Mouse (Mus musculus) hindbrain, embryonic 12.5 days (tissue): ENCODE data around the gene Syne3. TPM values are rescaled to one million over a fixed set of nuclear protein-coding genes. Genes with fewer than 3 reads are reported as not detected.

Experiments
- ATAC-seq: fragments of 200-750 bp; cut with Nextera tagmentation; 2 replicates; pipeline ENCODE4 v1.8.0; 2017; ENCODE audit warnings: moderate TSS enrichment; ENCODE audit not compliant: low FRiP score
- H3K27ac ChIP-seq: fragments of 300-500 bp; sonication (generic); 2 replicates; pipeline ENCODE4 v1.5.1; 2016; ENCODE audit warnings: mild to moderate bottlenecking
- H3K27me3 ChIP-seq: fragments of 300-500 bp; sonication (generic); 2 replicates; pipeline ENCODE4 v1.6.1; 2016; ENCODE audit warnings: mild to moderate bottlenecking
- H3K36me3 ChIP-seq: fragments of 300-500 bp; sonication (generic); 2 replicates; pipeline ENCODE4 v1.6.1; 2016; ENCODE audit warnings: mild to moderate bottlenecking
- H3K4me1 ChIP-seq: fragments of 300-500 bp; sonication (generic); 2 replicates; pipeline ENCODE4 v1.6.1; 2016
- H3K4me2 ChIP-seq: fragments of 300-500 bp; sonication (generic); replicated peaks from 2 replicates; pipeline ENCODE4 v1.6.1; 2016; ENCODE audit warnings: mild to moderate bottlenecking
- H3K4me3 ChIP-seq: fragments of 300-500 bp; sonication (generic); 2 replicates; pipeline ENCODE4 v1.5.1; 2016; ENCODE audit warnings: mild to moderate bottlenecking
- H3K9ac ChIP-seq: fragments of 300-500 bp; sonication (generic); 2 replicates; pipeline ENCODE4 v1.6.1; 2016; ENCODE audit warnings: mild to moderate bottlenecking, moderate library complexity
- H3K9me3 ChIP-seq: fragments of 300-500 bp; sonication (generic); replicated peaks from 2 replicates; pipeline ENCODE4 v1.6.1; 2016; ENCODE audit warnings: mild to moderate bottlenecking
- WGBS: fragments of 180-500 bp; shearing (Covaris S2); methylation state at CpG from one replicate; pipeline ENCODE4 v1.1.7; 2016; 5-methylcytosine and 5-hydroxymethylcytosine counted together
- polyA plus RNA-seq: library from polyadenylated mRNA; unstranded; fragments of >200 nt; fragmentation: Nextera tagmentation; extraction: Ambion mirVana; gene quantifications from 2 replicates; pipeline ENCODE4 v1.2.1, GENCODE M21; 2016

The Syne3 gene
- polyA plus RNA-seq, 1 experiment from 2014 or later, result 0.21 TPM

DNA sequence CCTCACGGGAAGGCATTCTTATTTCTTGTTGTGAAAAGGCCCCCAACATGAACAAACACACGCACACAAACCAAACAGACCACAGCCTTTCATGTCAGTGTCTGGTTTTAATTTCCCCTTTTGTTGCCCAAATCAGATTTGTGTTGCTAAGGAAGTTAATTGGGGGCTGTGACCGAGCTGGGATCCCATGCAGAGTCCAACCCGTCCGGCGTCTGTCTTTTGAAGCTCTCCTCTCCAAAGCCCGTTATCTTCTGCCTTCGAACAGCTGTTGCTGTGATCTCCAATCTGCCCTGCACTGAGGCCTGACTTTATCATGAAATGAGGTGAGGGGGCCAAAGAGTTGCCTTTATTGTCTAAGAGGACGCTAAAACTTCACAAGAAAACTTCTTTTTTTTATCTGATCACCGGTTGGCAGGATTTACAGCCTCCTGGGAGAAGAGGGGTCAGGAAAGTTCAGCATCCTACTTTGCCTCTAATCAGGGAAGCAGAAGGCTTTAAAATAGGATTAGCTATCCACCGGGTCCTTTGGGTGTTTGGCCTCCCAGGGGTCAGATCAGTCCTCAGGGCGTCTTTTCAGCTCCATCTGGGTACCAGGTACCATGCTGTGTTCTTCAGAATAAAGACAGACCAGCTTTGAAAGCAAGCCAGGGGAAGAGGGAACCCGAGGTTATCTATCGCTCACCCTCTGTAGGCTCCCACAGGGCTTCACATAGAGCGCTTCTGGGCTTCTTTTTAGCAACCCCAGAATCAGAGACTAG is 101.4 kb downstream of the Syne3 start:
- Histone ChIP-seq H3K4me1 (peaks cover 28% of the 10 kb centered on the region), H3K4me2 (no peak overlapping the region), H3K27me3 (peaks cover 31% of the 10 kb centered on the region), H3K27ac (no peak overlapping the region), H3K36me3 (no peaks in the 10 kb centered on the region), H3K4me3 (no peak overlapping the region), H3K9me3 (peaks cover 3% of the 10 kb centered on the region; the same call in 1 of the 2 replicates), H3K9ac (no peak overlapping the region)
- no peak for ATAC-seq
- WGBS, result 5% methylated on average over 15 of the region's 15 CpGs

DNA sequence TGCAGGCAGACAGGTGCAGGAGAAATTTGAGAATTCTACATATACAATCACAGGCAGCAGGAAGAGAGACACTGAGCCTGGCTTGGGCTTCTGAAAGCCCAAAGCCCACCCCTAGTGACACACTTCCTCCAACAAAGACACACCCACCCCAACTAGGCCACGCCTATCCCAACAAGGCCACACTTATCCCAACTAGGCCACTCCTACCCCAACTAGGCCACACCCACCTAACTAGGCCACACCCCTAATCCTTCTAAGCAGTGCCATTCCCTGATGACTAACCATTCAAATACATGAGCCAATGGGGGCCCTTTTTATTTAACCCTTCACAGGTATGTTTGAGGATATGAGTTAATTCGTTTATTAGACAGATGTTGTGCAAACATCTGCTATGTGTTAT is 102.5 kb downstream of the Syne3 start:
- no peak for ATAC-seq
- no peak overlapping the region for H3K9ac ChIP-seq
- peaks cover 19% of the 10 kb centered on the region for H3K4me1 ChIP-seq
- H3K27ac ChIP-seq, result no peak overlapping the region
- no peak overlapping the region for H3K4me2 ChIP-seq
- 95% methylated on average over 2 of the region's 2 CpGs for WGBS
- no peak overlapping the region for H3K4me3 ChIP-seq
- H3K27me3 ChIP-seq, result peaks cover 33% of the 10 kb centered on the region
- no peaks in the 10 kb centered on the region for H3K36me3 ChIP-seq
- H3K9me3 ChIP-seq, result peaks cover 3% of the 10 kb centered on the region; the same call in 1 of the 2 replicates

DNA sequence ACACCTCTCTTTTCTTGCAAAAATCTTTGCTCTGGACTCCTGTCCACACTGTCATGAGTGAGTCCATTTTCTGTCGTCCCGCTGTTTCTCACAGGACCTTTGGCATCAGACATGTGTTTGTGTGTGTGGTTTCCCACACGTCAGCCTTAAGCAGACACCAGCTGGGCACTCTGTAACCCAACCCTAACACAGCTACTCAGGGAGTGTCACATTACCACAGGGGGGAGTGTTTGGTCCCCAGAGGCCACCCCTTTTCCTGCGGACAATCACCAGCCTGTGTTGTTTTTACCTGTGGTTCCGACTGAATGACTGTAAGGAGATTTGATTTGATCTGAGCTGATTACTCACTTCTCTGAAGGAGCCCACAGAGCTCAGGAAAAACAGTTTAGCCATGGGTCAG is 105.5 kb downstream of the Syne3 start:
- Histone ChIP-seq H3K9me3 (peaks cover 3% of the 10 kb centered on the region; the same call in 1 of the 2 replicates), H3K4me1 (peaks cover 29% of the 10 kb centered on the region), H3K9ac (no peak overlapping the region), H3K27me3 (0 out of 2 replicates have a peak, but pooled peaks cover 10% of the 10 kb centered on the region), H3K4me2 (no peak overlapping the region), H3K27ac (peak overlapping the region; percentile 32; the same call in 1 of the 2 replicates), H3K4me3 (no peak overlapping the region), H3K36me3 (no peaks in the 10 kb centered on the region)
- 25% methylated on average over 5 of the region's 5 CpGs for WGBS
- ATAC-seq, result no peak

DNA sequence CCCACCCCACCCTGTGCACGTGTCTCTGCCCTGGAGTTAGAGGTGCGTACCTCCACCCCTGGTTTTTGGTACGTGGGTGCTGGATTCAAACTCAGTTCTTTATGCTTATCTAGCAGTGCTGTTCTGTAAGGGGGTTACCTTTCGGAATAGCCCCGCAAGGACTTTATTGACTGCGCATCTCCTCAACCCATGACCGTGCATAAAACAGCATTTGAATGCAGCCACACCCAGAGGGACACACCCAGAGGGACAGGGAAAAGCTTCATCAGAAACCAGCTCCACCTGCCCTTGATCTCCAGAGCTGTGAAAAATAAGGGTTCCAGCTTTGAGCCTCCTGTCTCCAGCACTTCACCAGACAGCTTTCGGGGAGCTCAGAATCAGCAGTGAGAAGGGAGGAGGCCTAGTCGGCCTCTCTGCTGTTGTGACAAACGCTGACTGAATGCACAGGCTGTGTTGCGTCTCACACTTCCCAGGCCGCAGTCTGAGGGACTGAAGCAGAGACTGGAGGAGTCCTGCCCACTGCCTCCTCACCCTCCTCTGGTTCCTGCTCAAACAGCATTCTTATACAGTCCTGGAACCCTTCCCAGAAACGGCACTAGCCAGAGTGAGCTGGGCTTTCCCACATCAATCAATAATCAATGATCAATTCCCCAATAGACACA is 107.1 kb downstream of the Syne3 start:
- Histone ChIP-seq H3K9me3 (peaks cover 3% of the 10 kb centered on the region; the same call in 1 of the 2 replicates), H3K36me3 (no peaks in the 10 kb centered on the region), H3K4me3 (no peak overlapping the region), H3K27me3 (0 out of 2 replicates have a peak, but pooled peaks cover 7% of the 10 kb centered on the region), H3K4me2 (no peak overlapping the region), H3K9ac (no peak overlapping the region), H3K4me1 (peaks cover 19% of the 10 kb centered on the region), H3K27ac (0 out of 2 replicates have a peak overlapping the region, but pooled peaks have one; percentile 1)
- ATAC-seq, result no peak
- WGBS, result 85% methylated on average over 13 of the region's 13 CpGs

DNA sequence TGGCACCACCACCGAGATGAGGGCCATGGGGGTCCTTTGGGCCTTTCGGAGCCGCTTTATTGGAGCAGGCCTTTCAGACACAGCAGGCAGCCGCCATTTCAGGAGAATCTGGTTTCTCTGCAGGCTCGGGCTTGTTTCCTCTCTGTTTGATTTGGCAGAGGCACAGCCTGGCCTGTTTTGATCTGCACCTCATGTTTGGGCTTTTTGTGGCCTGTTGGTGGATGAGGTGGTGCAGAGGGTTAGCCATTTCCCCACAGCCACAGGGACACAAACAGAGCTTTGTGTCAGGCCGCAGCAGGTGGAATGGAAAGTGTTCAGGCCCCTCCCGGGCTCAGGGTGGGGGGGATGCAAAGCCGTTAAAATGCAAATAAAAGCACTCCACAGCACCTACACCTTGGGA is 108.3 kb downstream of the Syne3 start:
- no peak for ATAC-seq
- no peaks in the 10 kb centered on the region for H3K36me3 ChIP-seq
- H3K27me3 ChIP-seq, result 0 out of 2 replicates have a peak, but pooled peaks cover 7% of the 10 kb centered on the region
- peak overlapping the region; percentile 52; the same call in 1 of the 2 replicates for H3K27ac ChIP-seq
- H3K9ac ChIP-seq, result no peak overlapping the region
- no peak overlapping the region for H3K4me3 ChIP-seq
- WGBS, result 27% methylated on average over 8 of the region's 8 CpGs
- H3K4me1 ChIP-seq, result peaks cover 28% of the 10 kb centered on the region
- no peaks in the 10 kb centered on the region for H3K9me3 ChIP-seq
- H3K4me2 ChIP-seq, result no peak overlapping the region

DNA sequence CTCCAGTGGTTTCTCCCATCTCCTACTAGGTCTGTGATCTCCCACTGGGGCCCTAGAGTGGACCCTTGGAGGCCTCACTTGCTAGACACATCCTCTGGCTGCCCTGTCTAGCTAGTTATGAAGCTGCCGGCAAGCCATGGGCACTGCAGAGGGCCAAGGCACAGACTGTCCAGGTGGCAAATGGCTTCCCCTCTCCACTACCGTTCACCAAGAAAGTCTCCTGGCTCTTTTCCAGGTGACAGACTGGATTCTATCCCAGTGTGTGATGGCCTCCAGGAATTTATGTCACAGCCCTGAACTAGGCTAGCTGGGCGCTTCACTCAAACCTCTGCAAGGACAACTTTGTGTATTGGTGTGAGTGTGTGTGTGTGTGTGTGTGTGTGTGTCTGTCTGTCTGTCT is 109.8 kb downstream of the Syne3 start:
- peaks cover 3% of the 10 kb centered on the region; the same call in 1 of the 2 replicates for H3K9me3 ChIP-seq
- 72% methylated on average over 3 of the region's 3 CpGs for WGBS
- no peak overlapping the region for H3K9ac ChIP-seq
- H3K4me1 ChIP-seq, result peaks cover 28% of the 10 kb centered on the region
- no peaks in the 10 kb centered on the region for H3K36me3 ChIP-seq
- no peak overlapping the region for H3K4me3 ChIP-seq
- H3K27me3 ChIP-seq, result 0 out of 2 replicates have a peak, but pooled peaks cover 3% of the 10 kb centered on the region
- no peak overlapping the region for H3K27ac ChIP-seq
- no peak overlapping the region for H3K4me2 ChIP-seq
- ATAC-seq, result no peak

DNA sequence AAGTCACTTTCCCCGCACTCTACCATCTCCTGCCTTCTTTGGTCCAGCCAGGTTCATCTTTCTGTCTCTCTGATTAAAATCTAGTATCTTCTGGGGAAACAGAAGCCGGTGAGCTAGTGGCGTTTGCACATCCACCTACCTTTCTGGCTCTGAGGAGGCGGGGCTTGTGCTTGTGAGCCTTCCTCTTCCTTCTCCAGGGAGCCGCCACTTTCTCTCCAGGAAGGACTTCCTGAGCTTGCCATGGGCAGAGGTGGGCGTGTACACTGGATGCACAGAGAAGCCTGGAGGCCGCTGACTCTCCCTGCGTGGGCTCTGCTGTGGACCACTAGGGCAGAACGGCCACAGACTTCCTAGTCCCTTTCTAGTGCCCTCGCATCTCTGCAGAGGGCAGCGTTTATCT is 110.4 kb downstream of the Syne3 start:
- WGBS, result 66% methylated on average over 11 of the region's 11 CpGs
- Histone ChIP-seq H3K9ac (no peak overlapping the region), H3K9me3 (peaks cover 3% of the 10 kb centered on the region; the same call in 1 of the 2 replicates), H3K4me3 (no peak overlapping the region), H3K36me3 (no peaks in the 10 kb centered on the region), H3K27me3 (0 out of 2 replicates have a peak, but pooled peaks cover 3% of the 10 kb centered on the region), H3K4me2 (no peak overlapping the region), H3K4me1 (peaks cover 26% of the 10 kb centered on the region), H3K27ac (0 out of 2 replicates have a peak overlapping the region, but pooled peaks have one; percentile 23)
- ATAC-seq, result no peak

DNA sequence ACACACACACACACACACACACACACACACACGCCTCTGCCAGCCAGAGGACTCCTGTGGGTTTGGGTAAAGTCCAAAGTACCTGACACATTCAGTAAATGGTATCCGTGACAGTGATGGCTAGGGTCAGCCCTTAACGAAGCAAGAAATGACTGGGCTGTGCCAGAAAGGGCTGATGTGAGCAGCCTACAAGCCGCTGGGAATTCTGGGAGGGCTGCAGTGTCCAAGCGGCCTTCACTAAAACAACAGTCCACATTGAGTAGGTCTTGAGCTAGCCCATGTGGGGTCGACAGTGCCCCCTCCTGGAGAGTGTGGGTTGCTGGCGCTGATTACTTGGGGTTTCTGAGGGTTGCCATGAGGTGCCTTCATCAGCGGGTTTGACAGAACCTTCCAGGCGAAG is 110.9 kb downstream of the Syne3 start:
- peaks cover 3% of the 10 kb centered on the region; the same call in 1 of the 2 replicates for H3K9me3 ChIP-seq
- 67% methylated on average over 9 of the region's 9 CpGs for WGBS
- no peak overlapping the region for H3K27ac ChIP-seq
- H3K27me3 ChIP-seq, result 0 out of 2 replicates have a peak, but pooled peaks cover 3% of the 10 kb centered on the region
- H3K4me2 ChIP-seq, result no peak overlapping the region
- ATAC-seq, result no peak
- H3K4me1 ChIP-seq, result peaks cover 22% of the 10 kb centered on the region
- H3K36me3 ChIP-seq, result no peaks in the 10 kb centered on the region
- H3K9ac ChIP-seq, result no peak overlapping the region
- H3K4me3 ChIP-seq, result no peak overlapping the region

DNA sequence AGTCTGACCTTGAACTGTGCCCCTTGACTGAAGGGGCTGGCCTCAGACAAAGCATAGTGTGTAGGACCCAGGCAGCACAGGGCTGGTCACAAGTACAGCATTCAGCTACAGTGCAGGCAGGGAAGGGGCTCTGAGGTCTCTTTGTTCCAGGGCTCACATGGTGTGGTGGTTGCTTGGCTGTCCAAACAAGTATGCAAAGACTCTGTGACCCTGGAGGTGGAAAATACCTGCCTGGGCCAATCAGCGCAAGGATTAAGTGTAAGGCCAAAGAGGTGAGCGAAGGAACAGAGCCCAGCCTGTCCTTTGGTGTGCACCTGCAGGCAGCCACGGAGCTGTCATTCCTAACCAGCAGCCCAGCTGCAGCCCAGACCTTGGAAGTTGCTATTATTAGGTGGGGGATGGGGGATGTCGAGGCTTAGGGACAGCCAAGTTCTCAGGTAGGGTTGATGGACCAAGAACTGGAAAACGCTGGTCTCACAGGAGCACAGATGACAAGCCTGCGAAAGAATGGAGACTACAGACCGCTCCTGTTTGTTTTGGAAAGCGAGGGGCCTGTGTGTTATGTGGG is 112.5 kb downstream of the Syne3 start:
- Histone ChIP-seq H3K9me3 (peaks cover 3% of the 10 kb centered on the region; the same call in 1 of the 2 replicates), H3K9ac (no peak overlapping the region), H3K27me3 (no peaks in the 10 kb centered on the region), H3K4me2 (no peak overlapping the region), H3K4me1 (peaks cover 21% of the 10 kb centered on the region), H3K4me3 (no peak overlapping the region), H3K36me3 (no peaks in the 10 kb centered on the region), H3K27ac (peak overlapping the region; percentile 25; the same call in 1 of the 2 replicates)
- 59% methylated on average over 8 of the region's 8 CpGs for WGBS
- peak; percentile 71 for ATAC-seq

DNA sequence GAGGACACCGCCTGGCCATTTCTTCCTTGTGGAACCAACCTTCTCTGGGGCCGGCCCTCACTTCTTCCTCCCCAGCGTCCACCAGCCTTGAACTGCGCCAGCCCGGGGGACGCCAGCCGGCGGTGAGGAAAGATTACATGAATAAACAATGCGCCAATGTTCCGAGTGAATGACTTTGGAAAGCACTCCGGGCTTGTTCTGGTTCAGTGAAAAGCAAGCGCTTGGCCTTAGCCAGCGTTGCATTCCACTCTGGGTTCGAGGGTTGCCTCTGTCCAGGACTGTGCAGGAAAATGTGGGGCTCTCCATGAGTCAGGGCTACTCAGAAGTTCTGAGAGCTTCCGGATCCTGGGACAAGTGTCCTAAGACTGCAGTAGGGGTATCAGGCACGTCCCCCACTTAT is 113.0 kb downstream of the Syne3 start:
- 42% methylated on average over 16 of the region's 16 CpGs for WGBS
- no peak overlapping the region for H3K9ac ChIP-seq
- no peak overlapping the region for H3K4me3 ChIP-seq
- peak; percentile 42 for ATAC-seq
- no peaks in the 10 kb centered on the region for H3K27me3 ChIP-seq
- peaks cover 21% of the 10 kb centered on the region for H3K4me1 ChIP-seq
- no peaks in the 10 kb centered on the region for H3K36me3 ChIP-seq
- peaks cover 3% of the 10 kb centered on the region; the same call in 1 of the 2 replicates for H3K9me3 ChIP-seq
- H3K27ac ChIP-seq, result peak overlapping the region; percentile 25
- no peak overlapping the region for H3K4me2 ChIP-seq

DNA sequence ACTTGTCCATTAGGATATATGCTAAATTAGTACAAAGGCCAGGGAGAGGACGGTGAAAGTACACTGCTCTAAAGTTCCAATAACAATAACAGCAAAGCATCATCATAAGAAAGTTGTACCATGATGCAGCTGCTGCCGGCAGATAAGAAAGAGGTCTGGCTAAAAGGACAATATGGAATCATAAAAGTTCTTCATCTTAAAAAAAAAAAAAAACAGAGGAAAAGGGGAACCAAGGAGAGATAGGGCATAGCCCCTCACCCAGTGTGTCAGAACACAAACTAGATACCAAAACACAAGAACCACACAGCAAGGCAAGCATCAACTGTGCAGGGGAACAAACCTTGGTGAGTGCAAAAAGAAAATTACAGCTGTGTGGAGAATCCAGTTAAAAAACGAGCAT is 117.4 kb downstream of the Syne3 start:
- no peak overlapping the region for H3K27ac ChIP-seq
- WGBS, result 89% methylated on average over 3 of the region's 3 CpGs
- no peaks in the 10 kb centered on the region for H3K36me3 ChIP-seq
- no peaks in the 10 kb centered on the region for H3K27me3 ChIP-seq
- no peak overlapping the region for H3K4me2 ChIP-seq
- peaks cover 8% of the 10 kb centered on the region for H3K4me1 ChIP-seq
- ATAC-seq, result no peak
- no peak overlapping the region for H3K4me3 ChIP-seq
- H3K9ac ChIP-seq, result no peak overlapping the region
- peaks cover 3% of the 10 kb centered on the region; the same call in 1 of the 2 replicates for H3K9me3 ChIP-seq

DNA sequence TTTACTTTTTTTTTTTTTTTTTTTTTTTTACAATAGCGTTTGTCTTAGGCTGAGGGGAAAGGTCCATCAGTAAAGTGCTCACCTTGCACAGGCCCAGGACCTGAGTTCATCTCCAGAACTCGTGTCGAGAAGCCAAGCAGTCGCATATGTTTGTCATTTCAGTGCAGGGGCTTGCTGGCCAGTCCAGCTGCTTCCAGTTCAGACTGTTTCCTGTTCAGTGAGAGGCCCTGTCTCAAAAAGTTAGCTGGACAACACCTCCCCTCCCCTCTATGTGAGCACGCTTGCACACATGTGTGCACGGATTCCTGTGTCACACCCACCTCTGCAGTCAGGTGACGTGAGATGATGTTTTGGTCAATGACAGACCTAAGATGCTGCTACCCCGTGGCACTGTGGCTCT is 119.5 kb downstream of the Syne3 start:
- no peak overlapping the region for H3K4me3 ChIP-seq
- WGBS, result 78% methylated on average over 8 of the region's 8 CpGs
- no peak overlapping the region for H3K9ac ChIP-seq
- no peak overlapping the region for H3K4me2 ChIP-seq
- H3K36me3 ChIP-seq, result no peaks in the 10 kb centered on the region
- peaks cover 2% of the 10 kb centered on the region; the same call in 1 of the 2 replicates for H3K9me3 ChIP-seq
- H3K27me3 ChIP-seq, result no peaks in the 10 kb centered on the region
- no peaks in the 10 kb centered on the region for H3K4me1 ChIP-seq
- no peak overlapping the region for H3K27ac ChIP-seq
- no peak for ATAC-seq
